10 mouse cellular contexts compared by ENCODE assay signal in the genomic region with DNA sequence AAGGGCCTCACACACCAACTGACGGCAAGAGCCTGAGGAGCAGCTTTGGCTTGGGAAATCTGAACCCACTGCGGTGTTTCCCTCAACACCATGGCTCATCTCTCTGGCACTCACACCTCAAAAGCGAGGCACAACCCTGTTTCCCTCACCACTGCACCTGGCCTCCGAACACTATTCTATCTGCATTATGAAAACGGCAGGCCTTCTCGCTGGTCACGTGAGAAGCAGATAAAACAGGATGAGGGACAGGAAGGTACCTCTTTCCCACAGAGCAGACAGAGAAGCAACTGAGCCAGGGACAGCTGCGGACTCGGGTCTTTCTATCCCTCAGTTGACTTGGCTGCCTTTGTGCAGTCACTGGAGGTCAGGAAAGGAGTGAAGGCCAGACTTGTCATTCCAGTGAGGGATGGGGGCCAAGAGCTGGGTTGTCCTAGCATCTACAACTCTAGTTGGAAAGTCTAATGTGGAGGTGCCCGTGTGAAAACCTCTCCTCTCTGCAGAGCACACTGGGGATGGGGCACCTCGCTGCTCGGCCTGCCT. TPM values are rescaled to one million over a fixed set of nuclear protein-coding genes. Genes with fewer than 3 reads are reported as not detected.
DNase-seq lines count a peak whose midpoint lies in the region; ATAC-seq lines count a peak whose summit lies in the region.
"Had no signal": no experiment of that assay in that cellular context is flagged by ENCODE, and none has a peak within 500 bp of the region (broad histone marks: within the 10 kb centered on the region; RNA-seq: fewer than 3 reads in every experiment).

No protein-coding gene starts in this region.

- no peak overlapping the region for H3K4me2 ChIP-seq in embryonic facial prominence, embryonic 14.5 days (ENCODE audit: low read depth, low read length)
- H3K4me2 ChIP-seq in stomach, embryonic 16.5 days (ENCODE audit: low read depth, low read length): no peak overlapping the region
- no peak overlapping the region for H3K4me2 ChIP-seq in midbrain, embryonic 16.5 days (ENCODE audit: low read length)

- WGBS in embryonic facial prominence, embryonic 14.5 days: 83% methylated on average over 12 of the region's 12 CpGs
- WGBS in limb, embryonic 10.5 days: 92% methylated on average over 12 of the region's 12 CpGs
- WGBS in stomach, embryonic 16.5 days: 72% methylated on average over 12 of the region's 12 CpGs
- WGBS in midbrain, embryonic 16.5 days: 95% methylated on average over 12 of the region's 12 CpGs

- peak overlapping the region; percentile 65; the same call in 1 of the 2 replicates for H3K27ac ChIP-seq in embryonic facial prominence, embryonic 14.5 days (replicated peaks; ENCODE audit: low read depth, low read length)
- peak overlapping the region; percentile 34; the same call in 1 of the 2 replicates for H3K27ac ChIP-seq in limb, embryonic 10.5 days
- H3K27ac ChIP-seq in stomach, embryonic 16.5 days (ENCODE audit: low read length): 0 out of 2 replicates have a peak overlapping the region, but pooled peaks have one; percentile 51
- no peak overlapping the region for H3K27ac ChIP-seq in midbrain, embryonic 16.5 days (ENCODE audit: low read length)

- H3K4me1 ChIP-seq in embryonic facial prominence, embryonic 14.5 days (ENCODE audit: control insufficient read depth, insufficient read depth, low read length): peaks cover 23% of the 10 kb centered on the region
- peaks cover 23% of the 10 kb centered on the region for H3K4me1 ChIP-seq in limb, embryonic 10.5 days
- H3K4me1 ChIP-seq in stomach, embryonic 16.5 days (ENCODE audit: control insufficient read depth, insufficient read depth, low read length): peaks cover 34% of the 10 kb centered on the region
- H3K4me1 ChIP-seq in midbrain, embryonic 16.5 days (ENCODE audit: control insufficient read depth, insufficient read depth, low read length): peaks cover 7% of the 10 kb centered on the region; the same call in 1 of the 2 replicates

- H3K27me3 ChIP-seq in embryonic facial prominence, embryonic 14.5 days (replicated peaks; ENCODE audit: control insufficient read depth, insufficient read depth, low read length): no peaks in the 10 kb centered on the region
- H3K27me3 ChIP-seq in limb, embryonic 10.5 days (ENCODE audit: low read depth, poor library complexity, severe bottlenecking): no peaks in the 10 kb centered on the region
- H3K27me3 ChIP-seq in stomach, embryonic 16.5 days (ENCODE audit: control insufficient read depth, insufficient read depth, low read length): no peaks in the 10 kb centered on the region
- no peaks in the 10 kb centered on the region for H3K27me3 ChIP-seq in midbrain, embryonic 16.5 days (ENCODE audit: control insufficient read depth, insufficient read depth, low read depth, low read length)

- H3K36me3 ChIP-seq in embryonic facial prominence, embryonic 14.5 days (ENCODE audit: control insufficient read depth, insufficient read depth, low read length): no peaks in the 10 kb centered on the region
- no peaks in the 10 kb centered on the region for H3K36me3 ChIP-seq in limb, embryonic 10.5 days
- H3K36me3 ChIP-seq in stomach, embryonic 16.5 days (ENCODE audit: control insufficient read depth, insufficient read depth, low read length): no peaks in the 10 kb centered on the region
- H3K36me3 ChIP-seq in midbrain, embryonic 16.5 days (ENCODE audit: control insufficient read depth, insufficient read depth, low read length): no peaks in the 10 kb centered on the region

- H3K9ac ChIP-seq in embryonic facial prominence, embryonic 14.5 days (ENCODE audit: low read depth, low read length): no peak overlapping the region
- peak overlapping the region; percentile 1; the same call in 1 of the 2 replicates for H3K9ac ChIP-seq in stomach, embryonic 16.5 days (ENCODE audit: low read length)
- no peak overlapping the region for H3K9ac ChIP-seq in midbrain, embryonic 16.5 days (ENCODE audit: low read depth, low read length)

- no peak for ATAC-seq in embryonic facial prominence, embryonic 14.5 days (ENCODE audit: low read depth)
- no peak for ATAC-seq in stomach, embryonic 16.5 days (ENCODE audit: insufficient read depth, low FRiP score)
- ATAC-seq in midbrain, embryonic 16.5 days: no peak

- peak; percentile 46 for DNase-seq in gastrocnemius, adult 18-20 months (ENCODE audit: low spot score)
- no peak for DNase-seq in gastrocnemius, postnatal 10 days
- DNase-seq in embryonic facial prominence, embryonic 14.5 days (ENCODE audit: low spot score): no peak
- no peak for DNase-seq in limb, embryonic 10.5 days (ENCODE audit: low spot score)
- DNase-seq in left cerebral cortex, adult 8-10 months (ENCODE audit: low spot score in 2 of 2): no peak
- no peak for DNase-seq in kidney, adult 11 months
- DNase-seq: kidney, adult 8-10 months had no signal

- no peak overlapping the region for H3K4me3 ChIP-seq in embryonic facial prominence, embryonic 14.5 days (ENCODE audit: low read depth, low read length)
- no peak overlapping the region for H3K4me3 ChIP-seq in limb, embryonic 10.5 days
- H3K4me3 ChIP-seq in stomach, embryonic 16.5 days (replicated peaks; ENCODE audit: low read length): no peak overlapping the region
- no peak overlapping the region for H3K4me3 ChIP-seq in midbrain, embryonic 16.5 days (ENCODE audit: low read depth, low read length)
- H3K4me3 ChIP-seq: megakaryocyte, embryonic 14.5 days had no signal

- no peaks in the 10 kb centered on the region for H3K9me3 ChIP-seq in embryonic facial prominence, embryonic 14.5 days (ENCODE audit: control insufficient read depth, low read length)
- H3K9me3 ChIP-seq in limb, embryonic 10.5 days (replicated peaks): no peaks in the 10 kb centered on the region
- H3K9me3 ChIP-seq in stomach, embryonic 16.5 days (replicated peaks; ENCODE audit: control insufficient read depth, low read length): no peaks in the 10 kb centered on the region
- H3K9me3 ChIP-seq in midbrain, embryonic 16.5 days (replicated peaks; ENCODE audit: control insufficient read depth, low read length, poor library complexity, severe bottlenecking): no peaks in the 10 kb centered on the region
- H3K9me3 ChIP-seq: megakaryocyte, embryonic 14.5 days had no signal

RNA-seq across cellular contexts. Expression of gene Tbc1d8, which starts 29.2 kb away (rescaled TPM):
- total RNA-seq in gastrocnemius, adult 18-20 months (2021): 1 to 10 TPM; 8.3 to 9.5 TPM
- total RNA-seq in gastrocnemius, postnatal 10 days (2021): 10 to 100 TPM in 1 of 2 experiments, 1 to 10 TPM in 1; 10.0 to 13.0 TPM
- 11.5 and 13.1 TPM in 2 replicates for polyA plus RNA-seq in embryonic facial prominence, embryonic 14.5 days (2014; fragmentation: Nextera tagmentation; extraction: Ambion mirVana)
- polyA plus RNA-seq in limb, embryonic 10.5 days (2016; fragmentation: Nextera tagmentation; extraction: Ambion mirVana): 3.6 and 5.1 TPM in 2 replicates
- polyA plus RNA-seq in stomach, embryonic 16.5 days (2015; fragmentation: Nextera tagmentation; extraction: Ambion mirVana): 10.3 and 11.6 TPM in 2 replicates
- total RNA-seq in left cerebral cortex, adult 8-10 months (2022): 10 to 100 TPM; 28.5 to 32.2 (median 29.6) TPM
- polyA plus RNA-seq in midbrain, embryonic 16.5 days (2015; fragmentation: Nextera tagmentation; extraction: Ambion mirVana): 11.7 and 12.6 TPM in 2 replicates
